Mouse (Mus musculus) forebrain, postnatal 0 days (tissue): ENCODE results near the gene Apobec1. TPM values are rescaled to one million over a fixed set of nuclear protein-coding genes. Genes with fewer than 3 reads are reported as not detected.

Experiments
- ATAC-seq: fragments of 200-750 bp; cut with Nextera tagmentation; 2 replicates; pipeline ENCODE4 v1.8.0; 2017; ENCODE audit warnings: mild to moderate bottlenecking, moderate library complexity
- DNase-seq: peaks from one replicate; pipeline ENCODE4 v3.0.0-alpha.2; 2015
- H3K27ac ChIP-seq: fragments of 300-500 bp; sonication (generic); 2 replicates; pipeline ENCODE4 v1.5.1; 2014; ENCODE audit warnings: low read depth, mild to moderate bottlenecking, antibody characterized with exemption, low read length, moderate library complexity, mixed read lengths
- H3K27me3 ChIP-seq: fragments of 300-500 bp; sonication (generic); 2 replicates; pipeline ENCODE4 v1.6.1; 2014; ENCODE audit warnings: mild to moderate bottlenecking, low read length, mixed read lengths; ENCODE audit not compliant: insufficient read depth
- H3K36me3 ChIP-seq: fragments of 300-500 bp; sonication (generic); 2 replicates; pipeline ENCODE4 v1.6.1; 2014; ENCODE audit warnings: mild to moderate bottlenecking, moderate library complexity; ENCODE audit not compliant: insufficient read depth
- H3K4me1 ChIP-seq: fragments of 300-500 bp; sonication (generic); 2 replicates; pipeline ENCODE4 v1.6.1; 2014; ENCODE audit warnings: antibody characterized with exemption; ENCODE audit not compliant: insufficient read depth
- H3K4me2 ChIP-seq: fragments of 300-500 bp; sonication (generic); 2 replicates; pipeline ENCODE4 v1.6.1; 2014; ENCODE audit warnings: low read depth, mild to moderate bottlenecking, moderate library complexity
- H3K4me3 ChIP-seq: fragments of 300-500 bp; sonication (generic); 2 replicates; pipeline ENCODE4 v1.5.1; 2014; ENCODE audit warnings: low read depth, low read length, mixed read lengths
- H3K9ac ChIP-seq: fragments of 300-500 bp; sonication (generic); 2 replicates; pipeline ENCODE4 v1.6.1; 2014; ENCODE audit warnings: mild to moderate bottlenecking
- H3K9me3 ChIP-seq: fragments of 300-500 bp; sonication (generic); 2 replicates; pipeline ENCODE4 v1.6.1; 2016; ENCODE audit warnings: low read length
- CTCF ChIP-seq: sonication (generic); IDR thresholded peaks from 2 replicates; pipeline ENCODE4 v1.5.1; 2016; ENCODE audit warnings: antibody characterized with exemption, control low read depth, low read depth
- WGBS: fragments of 180-500 bp; shearing (Covaris S2); extraction: QIAGEN DNeasy Blood & Tissue Kit; methylation state at CpG from one replicate; pipeline ENCODE4 v1.1.7; 2014; 5-methylcytosine and 5-hydroxymethylcytosine counted together
- polyA plus RNA-seq: library from polyadenylated mRNA; unstranded; fragments of >200 nt; fragmentation: Nextera tagmentation; extraction: Ambion mirVana; gene quantifications from 2 replicates; pipeline ENCODE4 v1.2.1, GENCODE M21; 2015
- total RNA-seq: library from RNA; depleted of rRNA; stranded (reverse); fragments of >200 nt; gene quantifications from 2 replicates; pipeline ENCODE4 v1.2.3, GENCODE M21; 2014

The Apobec1 gene
- total and polyA plus RNA-seq, 2 experiments from 2014 or later, result 1.2 to 2.4 TPM

DNA sequence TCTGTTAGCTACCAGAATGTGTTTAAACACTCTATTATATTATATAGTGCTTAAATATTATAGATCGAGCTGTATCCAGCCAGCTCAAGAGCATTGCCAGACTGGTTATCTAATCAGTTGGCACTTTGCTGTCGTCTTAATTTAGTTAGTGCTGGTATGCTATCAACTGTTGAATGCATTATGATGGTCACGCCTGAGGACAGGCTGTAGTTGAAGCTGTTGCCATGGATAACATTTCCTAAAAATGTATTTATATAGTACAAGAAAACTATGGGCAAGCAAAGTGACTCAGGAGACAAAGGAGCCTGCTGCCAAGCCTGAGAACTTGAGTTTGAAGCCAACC is 30.7 kb downstream of the Apobec1 start:
- Histone ChIP-seq H3K4me2 (no peak overlapping the region), H3K9ac (no peak overlapping the region), H3K36me3 (no peaks in the 10 kb centered on the region), H3K9me3 (no peaks in the 10 kb centered on the region), H3K4me3 (no peak overlapping the region), H3K4me1 (no peaks in the 10 kb centered on the region), H3K27ac (no peak overlapping the region), H3K27me3 (no peaks in the 10 kb centered on the region)
- WGBS, result 80% methylated on average over 3 of the region's 3 CpGs
- no peak for DNase-seq
- no peak for ATAC-seq
- no peak for TF ChIP-seq CTCF

GRCm38 (mm10) chr6:122570695-122571616 is 31.3 kb downstream of the Apobec1 start:
- no peak for ATAC-seq
- 72% methylated on average over 8 of the region's 8 CpGs for WGBS

GRCm38 (mm10) chr6:122569762-122570161 is 32.5 kb downstream of the Apobec1 start:
- Histone ChIP-seq H3K4me3 (no peak overlapping the region), H3K4me1 (no peaks in the 10 kb centered on the region), H3K9ac (no peak overlapping the region), H3K27me3 (no peaks in the 10 kb centered on the region), H3K4me2 (no peak overlapping the region), H3K27ac (no peak overlapping the region), H3K9me3 (no peaks in the 10 kb centered on the region), H3K36me3 (no peaks in the 10 kb centered on the region)
- TF ChIP-seq CTCF, result no peak
- DNase-seq (no peak), ATAC-seq (no peak)
- WGBS, result 77% methylated on average over 1 of the region's 1 CpGs

More at GRCm38 (mm10) chr6:122570695-122571616, 31.3 kb downstream of the Apobec1 start:
- Histone ChIP-seq H3K4me3 (no peak overlapping the region), H3K27me3 (no peaks in the 10 kb centered on the region), H3K4me2 (no peak overlapping the region), H3K9ac (no peak overlapping the region), H3K9me3 (no peaks in the 10 kb centered on the region), H3K36me3 (no peaks in the 10 kb centered on the region), H3K4me1 (no peaks in the 10 kb centered on the region), H3K27ac (no peak overlapping the region)
- DNase-seq, result no peak
- TF ChIP-seq CTCF, result no peak

DNA sequence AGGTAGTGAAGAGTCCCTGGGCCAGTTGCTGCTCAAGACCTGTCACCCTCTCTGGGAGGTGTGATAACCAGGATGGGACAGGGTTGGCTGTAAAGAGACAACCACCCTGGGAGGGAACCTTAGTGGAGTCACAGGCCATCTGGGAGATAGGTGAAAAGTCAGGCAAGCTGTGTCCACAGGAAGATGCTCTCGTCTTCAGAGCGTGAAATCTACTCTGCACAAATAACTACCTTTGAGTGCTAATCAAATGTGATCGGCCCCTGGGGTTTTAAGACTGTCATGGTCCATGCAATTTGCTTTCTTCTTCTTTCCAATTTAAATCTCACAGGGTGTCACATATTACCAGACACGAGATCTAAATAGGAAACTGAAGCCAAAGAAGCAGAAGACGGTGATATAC is 33.1 kb downstream of the Apobec1 start:
- no peak for ATAC-seq
- Histone ChIP-seq H3K27me3 (no peaks in the 10 kb centered on the region), H3K4me3 (no peak overlapping the region), H3K4me2 (no peak overlapping the region), H3K36me3 (no peaks in the 10 kb centered on the region), H3K4me1 (no peaks in the 10 kb centered on the region), H3K9me3 (no peaks in the 10 kb centered on the region), H3K9ac (no peak overlapping the region), H3K27ac (no peak overlapping the region)
- TF ChIP-seq CTCF, result no peak
- WGBS, result 72% methylated on average over 5 of the region's 5 CpGs
- DNase-seq, result no peak

GRCm38 (mm10) chr6:122565070-122565784 is 37.0 kb downstream of the Apobec1 start:
- TF ChIP-seq CTCF, result peak; percentile 14; the same call in 1 of the 2 replicates
- Histone ChIP-seq H3K4me2 (no peak overlapping the region), H3K27me3 (no peaks in the 10 kb centered on the region), H3K4me3 (no peak overlapping the region), H3K4me1 (no peaks in the 10 kb centered on the region), H3K9me3 (no peaks in the 10 kb centered on the region), H3K9ac (no peak overlapping the region), H3K36me3 (no peaks in the 10 kb centered on the region), H3K27ac (no peak overlapping the region)
- WGBS, result 93% methylated on average over 9 of the region's 9 CpGs
- ATAC-seq, result no peak
- DNase-seq, result no peak

DNA sequence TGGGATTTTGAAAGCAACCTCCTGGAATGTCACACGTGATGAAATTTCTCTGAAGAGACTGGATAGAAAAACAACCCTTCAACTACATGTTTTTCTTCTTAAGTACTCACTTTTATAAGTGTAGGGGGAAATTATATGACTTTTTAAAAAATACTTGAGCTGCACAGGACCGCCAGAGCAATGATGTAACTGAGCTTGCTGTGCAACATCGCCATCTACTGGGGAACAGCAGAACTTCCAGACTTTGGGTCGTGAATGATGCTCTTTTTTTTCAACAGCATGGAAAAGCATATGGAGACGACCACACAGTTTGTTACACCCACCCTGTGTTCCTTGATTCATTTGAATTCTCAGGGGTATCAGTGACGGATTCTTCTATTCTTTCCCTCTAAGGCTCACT is 39.8 kb downstream of the Apobec1 start:
- Histone ChIP-seq H3K27ac (no peak overlapping the region), H3K36me3 (no peaks in the 10 kb centered on the region), H3K9ac (peak overlapping the region; percentile 42; the same call in 1 of the 2 replicates), H3K4me3 (peak overlapping the region; percentile 26), H3K4me2 (peak overlapping the region; percentile 52), H3K9me3 (no peaks in the 10 kb centered on the region), H3K27me3 (no peaks in the 10 kb centered on the region), H3K4me1 (no peaks in the 10 kb centered on the region)
- WGBS, result 2% methylated on average over 6 of the region's 6 CpGs
- DNase-seq (peak; percentile 90), ATAC-seq (peak; percentile 70)
- peak; percentile 90 for TF ChIP-seq CTCF

DNA sequence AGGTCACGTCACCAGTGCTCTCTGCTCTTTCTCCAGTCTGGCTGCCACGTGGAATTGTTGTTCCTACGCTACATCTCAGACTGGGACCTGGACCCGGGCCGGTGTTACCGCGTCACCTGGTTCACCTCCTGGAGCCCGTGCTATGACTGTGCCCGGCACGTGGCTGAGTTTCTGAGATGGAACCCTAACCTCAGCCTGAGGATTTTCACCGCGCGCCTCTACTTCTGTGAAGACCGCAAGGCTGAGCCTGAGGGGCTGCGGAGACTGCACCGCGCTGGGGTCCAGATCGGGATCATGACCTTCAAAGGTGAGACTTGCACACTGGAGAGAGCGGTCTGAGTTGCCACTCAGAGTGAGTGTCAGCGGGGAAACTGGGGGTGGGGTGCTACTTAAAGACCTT is 41.2 kb downstream of the Apobec1 start:
- H3K27ac ChIP-seq, result no peak overlapping the region
- WGBS, result 89% methylated on average over 20 of the region's 20 CpGs
- H3K9ac ChIP-seq, result no peak overlapping the region

More for the DNA sequence above, 41.2 kb downstream of the Apobec1 start:
- no peak for TF ChIP-seq CTCF
- no peaks in the 10 kb centered on the region for H3K27me3 ChIP-seq
- H3K4me1 ChIP-seq, result peaks cover 4% of the 10 kb centered on the region; the same call in 1 of the 2 replicates
- no peaks in the 10 kb centered on the region for H3K9me3 ChIP-seq
- no peaks in the 10 kb centered on the region for H3K36me3 ChIP-seq
- no peak for DNase-seq
- no peak for ATAC-seq
- H3K4me2 ChIP-seq, result peak overlapping the region; percentile 38; the same call in 1 of the 2 replicates
- H3K4me3 ChIP-seq, result no peak overlapping the region
